Mouse (Mus musculus) thymus, adult 2 months (tissue): ENCODE data around the gene Selenbp1.

Experiments used
- CTCF ChIP-seq: fragments of 200-500 bp; IDR thresholded peaks from 2 replicates; pipeline ENCODE4 v1.5.1; 2012; ENCODE audit warnings: mild to moderate bottlenecking, control low read depth, low read length, moderate library complexity, borderline replicate concordance; ENCODE audit not compliant: control insufficient read depth, poor library complexity, insufficient read depth; ENCODE audit errors: extremely low read depth
- POLR2A ChIP-seq: fragments of 200-500 bp; IDR thresholded peaks from 2 replicates; pipeline ENCODE4 v1.6.1; 2012; ENCODE audit warnings: mild to moderate bottlenecking, low read length, control low read depth, moderate library complexity; ENCODE audit not compliant: control insufficient read depth, poor library complexity, insufficient read depth; ENCODE audit errors: extremely low read depth

DNA sequence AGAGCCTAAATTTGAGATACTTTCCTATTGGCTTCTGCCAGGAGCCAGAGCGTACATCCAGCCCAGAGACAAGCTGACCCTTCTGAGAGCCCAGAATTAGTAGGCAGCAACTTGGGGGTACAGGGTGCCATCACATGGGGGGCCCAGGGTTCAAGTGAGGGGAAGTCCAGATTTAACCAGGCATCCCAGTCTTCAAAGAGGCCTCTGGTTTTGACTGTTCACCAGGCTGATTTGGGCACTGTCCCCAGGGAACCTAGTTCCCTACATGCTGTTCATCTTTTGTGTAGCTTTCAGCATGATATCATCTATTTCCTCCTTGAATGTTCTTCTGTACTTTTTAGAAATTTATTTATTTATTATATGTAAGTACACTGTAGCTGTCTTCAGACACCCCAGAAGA, 32.1 kb downstream of the Selenbp1 start:
- TF ChIP-seq CTCF (no peak), POLR2A (no peak)
